Mouse (Mus musculus): ENCODE measurements at regions not wholly inside any gene's neighbourhood (a gene's known extent, or its start where the extent isn't known, plus 50 kb on each side); places are given as distances from the start of the nearest gene placed in this dataset.

DNA sequence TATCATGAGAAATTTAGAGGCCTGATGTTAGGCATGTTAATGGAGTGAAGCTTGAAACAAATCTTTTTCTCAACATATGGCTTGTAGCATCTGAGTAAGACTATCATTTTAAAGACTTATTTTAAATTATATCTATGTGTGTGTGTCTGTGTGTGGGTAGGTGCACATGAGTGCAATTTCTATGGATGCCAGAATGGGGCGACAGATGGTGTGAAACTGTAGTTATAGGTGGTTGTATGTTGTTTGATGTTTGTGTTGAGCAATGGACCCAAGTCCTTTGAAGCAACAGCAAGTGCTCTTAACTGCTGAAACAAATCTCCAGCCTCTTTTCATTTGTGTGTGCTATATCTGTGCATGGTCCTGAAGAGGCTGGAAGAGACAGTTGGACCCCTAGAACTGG is 801.1 kb upstream of the Tmem132c start:
- TF ChIP-seq CTCF (IDR thresholded peaks at IDR 0.05): no peak
- no peak for TF ChIP-seq EP300 (IDR thresholded peaks at IDR 0.05; ENCODE audit: insufficient read depth, low read depth, low read length)

All from heart, adult 2 months (tissue).